Mouse (Mus musculus) MEL (cell line): ENCODE data around the gene Relt. TPM values are rescaled to one million over a fixed set of nuclear protein-coding genes. Genes with fewer than 3 reads are reported as not detected.
A peak's percentile ranks its signal among the peaks of the same experiment; 100 is the strongest.

Experiments
- DNase-seq: peaks from one replicate; pipeline ENCODE4 v3.0.0; 2011; ENCODE audit warnings: low read depth, low spot score
- H3K27ac ChIP-seq: 2 replicates; pipeline ENCODE4 v1.5.1; 2012; ENCODE audit warnings: low read depth, mild to moderate bottlenecking, control low read depth, low read length, moderate library complexity; ENCODE audit not compliant: control insufficient read depth
- H3K27me3 ChIP-seq, 2 experiments: fragments of 150-350 bp in 1 of 2; sonication (generic) in 1 of 2; 2 replicates each; pipeline ENCODE4 v1.6.1; 2012; ENCODE audit warnings: low read length in 2 of 2, mild to moderate bottlenecking in 2 of 2, improper control_type of control experiment in 1 of 2, moderate library complexity in 1 of 2; ENCODE audit not compliant: insufficient read depth in 2 of 2, control insufficient read depth in 1 of 2
- H3K36me3 ChIP-seq, 2 experiments: 2 replicates each; pipeline ENCODE4 v1.6.1; 2012 to 2014; ENCODE audit warnings: low read length in 2 of 2, improper control_type of control experiment in 1 of 2, inconsistent platforms in 1 of 2, mild to moderate bottlenecking in 1 of 2; ENCODE audit not compliant: insufficient read depth in 2 of 2, control insufficient read depth in 1 of 2
- H3K4me1 ChIP-seq, 2 experiments: fragments of 150-350 bp in 1 of 2; sonication (generic) in 1 of 2; 2 replicates each; pipeline ENCODE4 v1.6.1; 2012; ENCODE audit warnings: low read length in 2 of 2, improper control_type of control experiment in 1 of 2, mild to moderate bottlenecking in 1 of 2; ENCODE audit not compliant: insufficient read depth in 2 of 2, control insufficient read depth in 1 of 2
- H3K4me3 ChIP-seq, 2 experiments: fragments of 150-350 bp in 1 of 2; sonication (generic) in 1 of 2; 2 replicates each; pipeline ENCODE4 v1.5.1; 2012; ENCODE audit warnings: low read depth in 2 of 2, low read length in 2 of 2, mild to moderate bottlenecking in 2 of 2, moderate library complexity in 2 of 2, control low read depth in 1 of 2, improper control_type of control experiment in 1 of 2; ENCODE audit not compliant: control insufficient read depth in 1 of 2, insufficient read depth in 1 of 2
- H3K79me2 ChIP-seq: 2 replicates; pipeline ENCODE4 v1.6.1; 2012; ENCODE audit warnings: mild to moderate bottlenecking, low read length, moderate library complexity; ENCODE audit not compliant: control insufficient read depth, poor library complexity, insufficient read depth
- H3K9ac ChIP-seq: 2 replicates; pipeline ENCODE4 v1.6.1; 2012; ENCODE audit warnings: low read depth, mild to moderate bottlenecking, control low read depth, low read length, moderate library complexity; ENCODE audit not compliant: control insufficient read depth, poor library complexity, severe bottlenecking
- H3K9me3 ChIP-seq: fragments of 150-350 bp; sonication (generic); replicated peaks from 2 replicates; pipeline ENCODE4 v1.6.1; 2012; ENCODE audit warnings: mild to moderate bottlenecking, low read length, improper control_type of control experiment, moderate library complexity; ENCODE audit not compliant: insufficient read depth
- BHLHE40 ChIP-seq: IDR thresholded peaks from 2 replicates; pipeline ENCODE4 v1.6.1; 2012; ENCODE audit warnings: low read depth, mild to moderate bottlenecking, inconsistent platforms, low read length, improper control_type of control experiment, borderline replicate concordance
- CHD1 ChIP-seq: IDR thresholded peaks from 2 replicates; pipeline ENCODE4 v1.6.1; 2012; ENCODE audit warnings: low read depth, mild to moderate bottlenecking, inconsistent platforms, low read length, improper control_type of control experiment
- CTCF ChIP-seq, 3 experiments: IDR thresholded peaks in 2 of 3; conservative IDR thresholded peaks in 1 of 3; 2 replicates each; pipeline ENCODE4 v1.5.1; 2011 to 2012; ENCODE audit warnings: low read length in 3 of 3, low read depth in 2 of 3, mild to moderate bottlenecking in 2 of 3, improper control_type of control experiment in 1 of 3, inconsistent platforms in 1 of 3, mixed read lengths in 1 of 3, moderate library complexity in 1 of 3; ENCODE audit not compliant: control insufficient read depth in 1 of 3, insufficient read depth in 1 of 3, poor library complexity in 1 of 3, severe bottlenecking in 1 of 3
- E2F4 ChIP-seq: IDR thresholded peaks from 2 replicates; pipeline ENCODE4 v1.6.1; 2011; ENCODE audit warnings: low read depth, low read length, improper control_type of control experiment, borderline replicate concordance
- ELF1 ChIP-seq: IDR thresholded peaks from 2 replicates; pipeline ENCODE4 v1.6.1; 2014; ENCODE audit warnings: low read depth, mild to moderate bottlenecking, inconsistent platforms, low read length, improper control_type of control experiment, moderate library complexity
- GABPA ChIP-seq: IDR thresholded peaks from 2 replicates; pipeline ENCODE4 v1.6.1; 2012; ENCODE audit warnings: low read depth, mild to moderate bottlenecking, inconsistent platforms, low read length, improper control_type of control experiment, moderate library complexity
- GATA1 ChIP-seq: IDR thresholded peaks from 2 replicates; pipeline ENCODE4 v1.6.1; 2011; ENCODE audit warnings: low read depth, low read length, improper control_type of control experiment
- KAT2A ChIP-seq: conservative IDR thresholded peaks from 2 replicates; pipeline ENCODE4 v1.6.1; 2012; ENCODE audit warnings: low read depth, low read length, improper control_type of control experiment, inconsistent platforms
- MAFK ChIP-seq: IDR thresholded peaks from 2 replicates; pipeline ENCODE4 v1.6.1; 2011; ENCODE audit warnings: low read depth, mild to moderate bottlenecking, low read length, improper control_type of control experiment, borderline replicate concordance
- MEF2A ChIP-seq: IDR thresholded peaks from 2 replicates; pipeline ENCODE4 v1.6.1; 2014; ENCODE audit warnings: low read depth, mild to moderate bottlenecking, inconsistent platforms, low read length, improper control_type of control experiment; ENCODE audit not compliant: poor library complexity, insufficient replicate concordance, severe bottlenecking; ENCODE audit errors: extremely low read depth
- NELFE ChIP-seq: IDR thresholded peaks from 2 replicates; pipeline ENCODE4 v1.6.1; 2011; ENCODE audit warnings: low read depth, low read length, improper control_type of control experiment
- NRF1 ChIP-seq: IDR thresholded peaks from 2 replicates; pipeline ENCODE4 v1.6.1; 2014; ENCODE audit warnings: low read depth, mild to moderate bottlenecking, inconsistent platforms, low read length, improper control_type of control experiment, moderate library complexity; ENCODE audit not compliant: poor library complexity, insufficient read depth, severe bottlenecking
- POLR2A ChIP-seq, 2 experiments: IDR thresholded peaks; 2 replicates each; pipeline ENCODE4 v1.6.1; 2011 to 2012; ENCODE audit warnings: low read length in 2 of 2, mild to moderate bottlenecking in 2 of 2, control low read depth in 1 of 2, improper control_type of control experiment in 1 of 2, low read depth in 1 of 2, moderate library complexity in 1 of 2; ENCODE audit not compliant: control insufficient read depth in 1 of 2, insufficient read depth in 1 of 2, poor library complexity in 1 of 2
- POLR2AphosphoS5 ChIP-seq: IDR thresholded peaks from 2 replicates; pipeline ENCODE4 v1.6.1; 2012; ENCODE audit warnings: low read depth, borderline replicate concordance, mild to moderate bottlenecking, inconsistent platforms, low read length, moderate library complexity, mixed read lengths
- RAD21 ChIP-seq: IDR thresholded peaks from 2 replicates; pipeline ENCODE4 v1.6.1; 2011; ENCODE audit warnings: mild to moderate bottlenecking, low read depth, low read length, improper control_type of control experiment
- RCOR1 ChIP-seq: IDR thresholded peaks from 2 replicates; pipeline ENCODE4 v1.6.1; 2012; ENCODE audit warnings: low read depth, mild to moderate bottlenecking, inconsistent platforms, low read length, improper control_type of control experiment
- SMC3 ChIP-seq: IDR thresholded peaks from 2 replicates; pipeline ENCODE4 v1.6.1; 2011; ENCODE audit warnings: low read depth, low read length, improper control_type of control experiment
- TCF12 ChIP-seq: IDR thresholded peaks from 2 replicates; pipeline ENCODE4 v1.6.1; 2014; ENCODE audit warnings: low read depth, mild to moderate bottlenecking, inconsistent platforms, low read length, improper control_type of control experiment, moderate library complexity
- UBTF ChIP-seq: IDR thresholded peaks from 2 replicates; pipeline ENCODE4 v1.6.1; 2012; ENCODE audit warnings: low read depth, mild to moderate bottlenecking, inconsistent platforms, low read length, improper control_type of control experiment, moderate library complexity, borderline replicate concordance; ENCODE audit not compliant: insufficient read depth
- USF2 ChIP-seq, 2 experiments: IDR thresholded peaks; 2 replicates each; pipeline ENCODE4 v1.6.1; 2011 to 2012; ENCODE audit warnings: improper control_type of control experiment in 2 of 2, low read length in 2 of 2, borderline replicate concordance in 1 of 2, inconsistent platforms in 1 of 2, low read depth in 1 of 2, mild to moderate bottlenecking in 1 of 2; ENCODE audit not compliant: insufficient read depth in 1 of 2
- polyA plus RNA-seq, 2 experiments: library from polyadenylated mRNA; stranded (reverse) in 1 of 2; unstranded in 1 of 2; fragments of >175 nt in 1 of 2; fragments of >200 nt in 1 of 2; gene quantifications; 2 replicates each; pipeline versions ENCODE4 v1.2.1 to v1.2.4; 2012; ENCODE audit warnings: low replicate concordance in 2 of 2, low read depth in 1 of 2; ENCODE audit not compliant: insufficient read length in 2 of 2, insufficient read depth in 1 of 2, missing spikeins in 1 of 2
- total RNA-seq: library from RNA; depleted of rRNA; stranded (reverse); fragments of 300-350 nt; gene quantifications from 2 replicates; pipeline ENCODE4 v1.2.3, GENCODE M21; 2012

Relt gene
- total and polyA plus RNA-seq, 3 experiments = 29.6 to 37.1 TPM; not detected in 1

- no peaks in the 10 kb centered on the region for H3K36me3 ChIP-seq
- DNase-seq = no peak
Observed at GRCm38 (mm10) chr7:100881531-100881930, 18.3 kb upstream of the Relt start.

DNA sequence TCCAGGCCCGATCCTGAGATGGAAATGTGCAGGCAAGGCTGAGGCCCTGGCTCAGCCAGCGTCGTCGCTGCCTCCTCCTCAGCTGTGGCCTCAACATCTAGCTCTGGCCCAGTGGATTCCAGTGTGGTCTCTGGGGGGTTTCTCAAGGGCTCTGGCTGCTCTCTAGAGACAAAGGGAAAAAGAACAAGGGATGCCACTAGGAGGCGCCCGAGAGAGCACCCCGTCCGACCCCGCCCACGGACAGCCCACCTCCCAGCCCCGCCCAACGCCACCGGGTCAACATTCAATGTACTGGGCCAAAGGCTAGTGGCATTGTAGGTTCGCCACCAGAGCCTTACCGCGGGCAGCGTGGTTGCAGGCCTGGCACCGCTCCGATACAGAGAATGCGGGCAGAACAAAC, 16.3 kb upstream of the Relt start:
- no peak overlapping the region for H3K4me3 ChIP-seq
- H3K27me3 ChIP-seq = 0 out of 4 replicates have a peak, but pooled peaks cover 0 to 1% of the 10 kb centered on the region in 2 experiments
- TF ChIP-seq RAD21 = no peak
- TF ChIP-seq CTCF (IDR thresholded peaks at IDR 0.05 in 2 of 3, conservative IDR thresholded peaks at IDR 0.05 in 1 of 3; ENCODE audit: control insufficient read depth in 1 of 3, insufficient read depth in 1 of 3, low read depth in 2 of 3, low read length in 3 of 3, poor library complexity in 1 of 3, severe bottlenecking in 1 of 3) = peak; percentile 6 to 43 (median 38); a peak in 3 of 6 replicates
- DNase-seq = peak; percentile 53
- no peaks in the 10 kb centered on the region for H3K4me1 ChIP-seq
- H3K9me3 ChIP-seq = no peaks in the 10 kb centered on the region
- H3K36me3 ChIP-seq = no peaks in the 10 kb centered on the region
- no peak overlapping the region for H3K27ac ChIP-seq
- no peak overlapping the region for H3K9ac ChIP-seq
- H3K79me2 ChIP-seq = no peaks in the 10 kb centered on the region

More at GRCm38 (mm10) chr7:100881531-100881930, 18.3 kb upstream of the Relt start:
- H3K4me3 ChIP-seq = no peak overlapping the region
- no peak for TF ChIP-seq USF2 (IDR thresholded peaks at IDR 0.05; ENCODE audit: borderline replicate concordance in 1 of 2, insufficient read depth in 1 of 2, low read depth in 1 of 2, low read length in 2 of 2)
- no peak for TF ChIP-seq CHD1
- no peak for TF ChIP-seq POLR2A (IDR thresholded peaks at IDR 0.05; ENCODE audit: control insufficient read depth in 1 of 2, insufficient read depth in 1 of 2, low read depth in 1 of 2, low read length in 2 of 2, poor library complexity in 1 of 2)
- TF ChIP-seq NELFE = no peak
- TF ChIP-seq UBTF = no peak
- no peak for TF ChIP-seq TCF12
- TF ChIP-seq MAFK = no peak
- TF ChIP-seq MEF2A = no peak
- no peak for TF ChIP-seq GATA1
- no peak for TF ChIP-seq RCOR1
- TF ChIP-seq ELF1 = no peak
- no peak for TF ChIP-seq POLR2AphosphoS5
- no peak for TF ChIP-seq E2F4
- TF ChIP-seq SMC3 = no peak
- no peak for TF ChIP-seq NRF1
- no peak for TF ChIP-seq GABPA
- TF ChIP-seq BHLHE40 = no peak
- TF ChIP-seq KAT2A = no peak
- 0 out of 4 replicates have a peak, but pooled peaks cover 0 to 1% of the 10 kb centered on the region in 2 experiments for H3K27me3 ChIP-seq
- no peak overlapping the region for H3K27ac ChIP-seq
- H3K9ac ChIP-seq = no peak overlapping the region
- no peaks in the 10 kb centered on the region for H3K9me3 ChIP-seq
- H3K4me1 ChIP-seq = no peaks in the 10 kb centered on the region
- no peaks in the 10 kb centered on the region for H3K79me2 ChIP-seq
